Mouse (Mus musculus): ENCODE results near the gene Enho. TPM values are rescaled to one million over a fixed set of nuclear protein-coding genes. Genes with fewer than 3 reads are reported as not detected.

The Enho gene
- polyA plus RNA-seq, 1 experiment from 2014 or later: 1.5 TPM

DNA sequence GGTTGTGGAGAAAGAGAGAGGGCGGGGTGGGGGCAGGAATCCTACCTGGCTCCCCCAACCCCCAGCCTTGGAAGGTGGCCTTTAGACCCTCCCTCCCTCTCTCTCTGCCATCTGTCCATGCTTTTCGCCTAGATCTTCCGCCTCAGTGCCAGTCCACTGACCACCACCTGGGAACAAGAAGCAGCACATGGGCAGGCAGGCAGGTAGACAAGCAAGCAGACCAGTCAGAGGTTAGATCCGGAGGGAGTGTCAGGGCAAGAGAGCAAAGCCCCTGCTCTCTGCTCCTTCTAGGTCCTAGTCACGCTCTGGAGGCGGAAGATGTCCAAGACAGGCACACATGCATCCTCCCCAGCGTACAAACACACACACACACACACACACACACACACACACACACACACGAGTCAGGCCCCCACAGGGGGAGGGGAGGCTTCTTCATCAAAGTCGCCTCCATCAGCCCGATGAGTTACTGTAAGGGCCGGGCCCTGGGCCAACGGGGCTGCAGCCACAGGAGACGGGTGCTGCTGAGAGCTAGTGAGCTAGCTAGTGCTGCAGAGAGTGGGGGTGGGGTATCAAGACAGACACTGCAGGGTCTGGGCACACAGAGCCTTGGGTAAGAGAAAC, 37.0 kb upstream of the Enho start:
- H3K4me3 ChIP-seq (replicated peaks): no peak overlapping the region
- no peak for ATAC-seq (ENCODE audit: low read depth)
- DNase-seq: no peak
- no peak overlapping the region for H3K27ac ChIP-seq
- peaks cover 58% of the 10 kb centered on the region for H3K27me3 ChIP-seq
- no peak overlapping the region for H3K4me2 ChIP-seq
- no peaks in the 10 kb centered on the region for H3K9me3 ChIP-seq (replicated peaks)
- H3K36me3 ChIP-seq: no peaks in the 10 kb centered on the region
- WGBS (ENCODE audit: insufficient replicate concordance): 44% methylated on average over 11 of the region's 13 CpGs
- H3K9ac ChIP-seq: no peak overlapping the region
- no peaks in the 10 kb centered on the region for H3K4me1 ChIP-seq (replicated peaks)

DNA sequence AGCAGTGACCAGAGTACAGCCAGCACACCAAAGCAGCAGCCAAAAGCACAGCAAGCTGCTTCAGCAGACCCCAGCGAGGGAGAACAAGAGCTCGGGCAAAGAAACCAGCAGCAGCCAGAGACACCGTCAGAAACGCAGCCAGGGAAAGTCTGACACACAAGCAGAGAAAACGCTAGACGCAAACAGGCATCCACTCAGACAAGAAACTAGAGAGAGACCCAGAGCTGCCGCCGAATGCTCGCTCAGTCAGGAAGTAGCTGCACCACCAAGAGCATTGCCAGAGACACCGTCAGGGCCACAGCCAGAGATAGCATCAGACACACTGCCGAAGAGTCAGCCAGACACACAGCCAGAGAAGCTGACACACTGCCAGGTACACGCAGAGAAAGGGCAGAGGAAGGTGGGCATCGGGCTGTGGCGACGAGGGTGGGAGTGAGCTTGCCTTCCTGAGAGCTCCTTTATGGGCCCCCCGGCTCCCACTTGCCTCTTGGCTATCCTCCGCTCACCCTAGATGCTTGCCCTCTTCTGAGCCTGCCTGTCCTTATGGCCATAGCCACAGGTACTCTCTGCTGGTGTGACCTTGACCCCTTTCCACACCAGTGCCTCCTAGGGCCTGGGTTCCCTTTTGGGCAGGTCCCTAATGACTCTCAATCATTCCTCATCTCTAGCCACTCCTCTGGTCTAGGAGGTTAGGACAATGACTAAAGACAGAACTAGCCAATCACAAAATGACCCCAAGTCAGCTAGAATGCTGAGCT, 36.3 kb upstream of the Enho start:
- DNase-seq (no peak), ATAC-seq (ENCODE audit: low read depth) (no peak)
- Histone ChIP-seq H3K27ac (no peak overlapping the region), H3K4me3 (replicated peaks) (no peak overlapping the region), H3K4me1 (replicated peaks) (no peaks in the 10 kb centered on the region), H3K9ac (no peak overlapping the region), H3K27me3 (peaks cover 53% of the 10 kb centered on the region), H3K4me2 (no peak overlapping the region), H3K36me3 (no peaks in the 10 kb centered on the region), H3K9me3 (replicated peaks) (no peaks in the 10 kb centered on the region)
- 36% methylated on average over 17 of the region's 17 CpGs for WGBS (ENCODE audit: insufficient replicate concordance)

DNA sequence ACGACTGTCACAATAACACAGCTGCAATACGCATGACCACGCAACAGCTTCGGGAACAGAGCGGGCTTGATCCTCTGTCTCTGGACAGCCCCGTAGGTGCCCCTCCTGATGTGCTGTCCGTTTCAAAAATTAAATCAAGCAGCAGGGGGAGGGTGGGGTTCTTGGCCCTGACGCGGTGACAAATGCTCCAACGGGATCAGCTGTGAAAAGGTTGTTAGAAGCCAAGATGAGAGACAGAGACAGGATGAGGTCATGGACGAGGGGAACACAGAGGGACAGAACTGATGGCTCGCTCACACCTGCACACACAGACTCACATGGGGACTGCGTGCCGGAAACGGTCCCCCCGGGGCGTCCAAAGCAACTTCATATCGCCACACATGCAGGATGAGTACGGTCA, 33.1 kb upstream of the Enho start:
- no peak for DNase-seq
- no peak overlapping the region for H3K27ac ChIP-seq
- H3K4me1 ChIP-seq (replicated peaks): no peaks in the 10 kb centered on the region
- no peak overlapping the region for H3K4me3 ChIP-seq (replicated peaks)
- peaks cover 32% of the 10 kb centered on the region for H3K27me3 ChIP-seq
- no peaks in the 10 kb centered on the region for H3K36me3 ChIP-seq
- WGBS (ENCODE audit: insufficient replicate concordance): 63% methylated on average over 19 of the region's 19 CpGs
- H3K4me2 ChIP-seq: no peak overlapping the region
- H3K9ac ChIP-seq: no peak overlapping the region
- ATAC-seq (ENCODE audit: low read depth): no peak
- no peaks in the 10 kb centered on the region for H3K9me3 ChIP-seq (replicated peaks)

- DNase-seq (no peak), ATAC-seq (ENCODE audit: low read depth) (no peak)
- Histone ChIP-seq H3K4me3 (replicated peaks) (no peak overlapping the region), H3K27me3 (peaks cover 26% of the 10 kb centered on the region), H3K4me2 (no peak overlapping the region), H3K9me3 (replicated peaks) (no peaks in the 10 kb centered on the region), H3K4me1 (replicated peaks) (no peaks in the 10 kb centered on the region), H3K9ac (no peak overlapping the region), H3K27ac (no peak overlapping the region), H3K36me3 (no peaks in the 10 kb centered on the region)
- WGBS (ENCODE audit: insufficient replicate concordance): 29% methylated on average over 8 of the region's 8 CpGs
Observed at GRCm38 (mm10) chr4:41672522-41672963, 32.4 kb upstream of the Enho start.

DNA sequence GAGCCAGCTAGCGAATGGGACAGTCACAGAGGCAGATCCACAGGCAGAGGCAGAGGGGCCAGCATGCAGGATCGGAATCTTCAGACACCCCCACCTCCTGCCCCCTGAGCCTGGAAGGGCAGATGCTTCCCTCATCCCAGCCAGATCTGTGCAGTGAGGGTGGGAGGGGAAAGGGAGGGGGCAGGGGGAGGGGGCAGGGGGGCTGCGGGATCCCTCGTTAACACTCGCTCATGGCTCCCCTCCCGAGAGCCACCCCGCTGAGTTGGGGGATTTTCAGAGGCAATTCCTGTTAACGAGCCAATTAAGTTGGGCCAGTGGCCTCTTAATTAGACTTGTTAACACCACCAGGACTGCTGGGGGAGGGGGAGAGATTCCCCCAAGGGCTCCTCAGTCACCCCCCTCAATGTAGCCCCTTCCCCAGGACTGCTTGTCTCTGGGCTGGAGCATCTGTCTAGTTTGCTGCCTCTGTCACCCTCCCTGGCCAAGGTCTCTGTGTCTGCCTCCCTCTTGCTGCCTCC, 31.9 kb upstream of the Enho start:
- Histone ChIP-seq H3K4me1 (replicated peaks) (no peaks in the 10 kb centered on the region), H3K4me3 (replicated peaks) (no peak overlapping the region), H3K9me3 (replicated peaks) (no peaks in the 10 kb centered on the region), H3K4me2 (no peak overlapping the region), H3K27ac (no peak overlapping the region), H3K36me3 (no peaks in the 10 kb centered on the region), H3K9ac (no peak overlapping the region), H3K27me3 (peaks cover 22% of the 10 kb centered on the region)
- no peak for DNase-seq
- WGBS (ENCODE audit: insufficient replicate concordance): 20% methylated on average over 8 of the region's 8 CpGs
- no peak for ATAC-seq (ENCODE audit: low read depth)

DNA sequence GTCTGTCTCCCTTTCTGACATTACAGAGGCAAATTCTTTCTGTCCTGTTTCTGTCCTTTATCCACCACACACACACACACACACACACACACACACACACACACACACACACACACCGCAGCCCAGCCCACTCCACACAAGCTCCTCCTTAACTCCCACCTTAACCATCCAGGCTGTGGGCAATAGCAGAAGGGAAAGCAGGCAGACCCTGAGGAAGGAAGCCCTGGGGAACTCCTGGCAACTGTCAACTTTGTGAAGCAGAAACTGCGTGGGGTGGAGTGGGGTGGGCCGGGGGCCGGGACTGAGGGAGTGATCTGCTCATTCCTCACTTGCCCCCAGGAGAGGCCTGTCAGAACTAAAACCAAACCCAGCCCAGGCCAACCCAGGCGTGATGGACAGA, 31.4 kb upstream of the Enho start:
- Histone ChIP-seq H3K36me3 (no peaks in the 10 kb centered on the region), H3K27ac (no peak overlapping the region), H3K4me1 (replicated peaks) (no peaks in the 10 kb centered on the region), H3K9ac (no peak overlapping the region), H3K9me3 (replicated peaks) (no peaks in the 10 kb centered on the region), H3K27me3 (peaks cover 22% of the 10 kb centered on the region; the same call in 1 of the 2 replicates), H3K4me2 (no peak overlapping the region), H3K4me3 (replicated peaks) (no peak overlapping the region)
- no peak for ATAC-seq (ENCODE audit: low read depth)
- no peak for DNase-seq
- 31% methylated on average over 5 of the region's 5 CpGs for WGBS (ENCODE audit: insufficient replicate concordance)

- Histone ChIP-seq H3K9me3 (replicated peaks) (no peaks in the 10 kb centered on the region), H3K4me1 (replicated peaks) (no peaks in the 10 kb centered on the region), H3K27me3 (peaks cover 22% of the 10 kb centered on the region; the same call in 1 of the 2 replicates), H3K36me3 (no peaks in the 10 kb centered on the region), H3K9ac (no peak overlapping the region), H3K4me3 (replicated peaks) (no peak overlapping the region), H3K4me2 (no peak overlapping the region), H3K27ac (no peak overlapping the region)
- WGBS (ENCODE audit: insufficient replicate concordance): 69% methylated on average over 18 of the region's 18 CpGs
- DNase-seq: no peak
- no peak for ATAC-seq (ENCODE audit: low read depth)
Observed at GRCm38 (mm10) chr4:41670836-41671235, 30.7 kb upstream of the Enho start.

DNA sequence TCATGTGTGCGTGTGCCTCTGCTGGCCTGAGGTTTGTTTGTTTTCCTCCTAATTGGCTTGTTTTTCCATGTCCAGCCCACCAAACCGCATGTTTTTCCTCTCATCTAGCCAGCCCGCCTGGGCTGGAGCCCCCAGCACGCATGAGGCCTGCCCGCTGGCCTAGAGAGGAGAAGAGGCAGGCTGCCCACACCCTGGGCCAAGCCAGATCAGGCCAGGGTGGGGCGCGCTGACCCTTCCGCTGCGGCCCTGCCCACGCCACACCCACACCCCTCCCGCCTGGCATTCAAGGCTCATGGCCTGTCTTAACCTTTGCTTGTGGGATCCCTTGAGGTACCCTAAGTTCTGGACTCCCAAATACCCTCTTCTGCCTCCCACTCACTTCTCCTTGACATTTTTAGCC, 26.5 kb upstream of the Enho start:
- Histone ChIP-seq H3K9me3 (replicated peaks) (no peaks in the 10 kb centered on the region), H3K36me3 (no peaks in the 10 kb centered on the region), H3K4me2 (no peak overlapping the region), H3K27me3 (peaks cover 37% of the 10 kb centered on the region; the same call in 1 of the 2 replicates), H3K9ac (no peak overlapping the region), H3K4me3 (replicated peaks) (no peak overlapping the region), H3K4me1 (replicated peaks) (peaks cover 11% of the 10 kb centered on the region; the same call in 1 of the 2 replicates), H3K27ac (no peak overlapping the region)
- no peak for DNase-seq
- WGBS (ENCODE audit: insufficient replicate concordance): 73% methylated on average over 11 of the region's 11 CpGs
- ATAC-seq (ENCODE audit: low read depth): no peak

DNA sequence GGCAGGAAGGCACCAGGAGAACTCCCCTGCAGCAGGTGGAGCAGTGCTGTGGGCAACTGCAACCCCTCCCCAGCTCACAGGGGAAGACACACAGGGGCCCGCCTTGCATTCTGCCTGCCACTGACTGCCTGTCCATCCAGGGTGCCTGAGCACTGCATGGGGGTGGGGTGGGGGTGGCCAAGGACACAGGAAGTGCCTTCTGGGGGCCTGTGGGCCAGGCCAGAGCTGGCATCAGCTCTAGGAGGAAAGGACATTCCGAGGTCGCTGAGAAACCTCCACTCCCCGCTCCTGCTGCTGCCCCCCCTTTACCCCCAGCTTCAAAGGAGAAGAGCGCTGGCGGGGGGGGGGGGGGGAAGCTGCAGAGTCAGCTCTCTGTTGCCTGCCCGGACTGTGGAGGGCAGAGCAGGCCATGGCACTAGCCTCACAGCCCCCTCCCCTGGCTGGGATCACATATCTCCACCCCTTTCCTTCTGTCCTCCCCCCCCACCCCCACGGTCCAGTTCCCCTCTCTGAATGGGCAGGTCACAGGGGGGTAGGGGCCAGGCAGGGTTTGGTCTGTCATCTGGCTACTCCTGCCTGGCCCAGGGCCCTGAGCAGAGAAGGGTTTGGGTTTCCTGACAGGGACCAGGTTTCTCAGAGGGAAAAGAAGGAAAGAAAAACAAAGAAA, 25.0 kb upstream of the Enho start:
- Histone ChIP-seq H3K27me3 (peaks cover 39% of the 10 kb centered on the region; the same call in 1 of the 2 replicates), H3K4me2 (no peak overlapping the region), H3K9ac (no peak overlapping the region), H3K4me1 (replicated peaks) (peaks cover 15% of the 10 kb centered on the region), H3K4me3 (replicated peaks) (no peak overlapping the region), H3K27ac (no peak overlapping the region), H3K36me3 (no peaks in the 10 kb centered on the region), H3K9me3 (replicated peaks) (no peaks in the 10 kb centered on the region)
- DNase-seq (no peak), ATAC-seq (ENCODE audit: low read depth) (no peak)
- WGBS (ENCODE audit: insufficient replicate concordance): 21% methylated on average over 5 of the region's 8 CpGs

- H3K9me3 ChIP-seq (replicated peaks): no peaks in the 10 kb centered on the region
- no peak overlapping the region for H3K4me3 ChIP-seq (replicated peaks)
- no peak overlapping the region for H3K4me2 ChIP-seq
- H3K4me1 ChIP-seq (replicated peaks): peaks cover 15% of the 10 kb centered on the region
- ATAC-seq (ENCODE audit: low read depth): no peak
- DNase-seq: no peak
- H3K27ac ChIP-seq: no peak overlapping the region
- 25% methylated on average over 7 of the region's 7 CpGs for WGBS (ENCODE audit: insufficient replicate concordance)
- no peak overlapping the region for H3K9ac ChIP-seq
- peaks cover 45% of the 10 kb centered on the region for H3K27me3 ChIP-seq
- H3K36me3 ChIP-seq: no peaks in the 10 kb centered on the region
Observed at GRCm38 (mm10) chr4:41664533-41664932, 24.4 kb upstream of the Enho start.

GRCm38 (mm10) chr4:41663614-41664013, 23.5 kb upstream of the Enho start:
- Histone ChIP-seq H3K27ac (no peak overlapping the region), H3K9ac (no peak overlapping the region), H3K9me3 (replicated peaks) (no peaks in the 10 kb centered on the region), H3K36me3 (no peaks in the 10 kb centered on the region), H3K27me3 (peaks cover 48% of the 10 kb centered on the region), H3K4me3 (replicated peaks) (no peak overlapping the region), H3K4me2 (no peak overlapping the region), H3K4me1 (replicated peaks) (peaks cover 20% of the 10 kb centered on the region)
- ATAC-seq (ENCODE audit: low read depth) (no peak), DNase-seq (no peak)
- WGBS (ENCODE audit: insufficient replicate concordance): 39% methylated on average over 9 of the region's 9 CpGs
